ENCODE assay signal across 8 mouse cellular contexts in genomic region chr8:86820756-86821201, GRCm38 (mm10).
DNase-seq lines count a peak whose midpoint lies in the region; ATAC-seq and TF ChIP-seq lines count a peak whose summit lies in the region.

No protein-coding gene starts in this region.

- no peaks in the 10 kb centered on the region for H3K27me3 ChIP-seq in hindbrain, postnatal 0 days (ENCODE audit: insufficient read depth, low read length)
- no peaks in the 10 kb centered on the region for H3K27me3 ChIP-seq in liver, embryonic 14.5 days (ENCODE audit: control insufficient read depth, insufficient read depth, low read length)
- no peaks in the 10 kb centered on the region for H3K27me3 ChIP-seq in small intestine, adult 2 months (ENCODE audit: control insufficient read depth, insufficient read depth, low read length)

- TF ChIP-seq POLR2A in small intestine, adult 2 months (IDR thresholded peaks at IDR 0.05; ENCODE audit: low read depth, low read length), result no peak

- H3K9me3 ChIP-seq in hindbrain, postnatal 0 days (ENCODE audit: low read length), result no peaks in the 10 kb centered on the region
- H3K9me3 ChIP-seq in liver, embryonic 14.5 days (ENCODE audit: control insufficient read depth, low read length), result no peaks in the 10 kb centered on the region

- TF ChIP-seq CTCF in left cerebral cortex, adult 2 months (IDR thresholded peaks at IDR 0.05), result peak; percentile 58
- TF ChIP-seq CTCF in hindbrain, postnatal 0 days (IDR thresholded peaks at IDR 0.05; ENCODE audit: low read depth), result peak; percentile 77
- TF ChIP-seq CTCF in liver, embryonic 14.5 days (IDR thresholded peaks at IDR 0.05; ENCODE audit: low read depth), result peak; percentile 91
- peak; percentile 68; the same call in 1 of the 2 replicates for TF ChIP-seq CTCF in small intestine, adult 2 months (IDR thresholded peaks at IDR 0.05; ENCODE audit: extremely low read depth, insufficient read length, insufficient replicate concordance, low read depth, low read length)

- WGBS in hindbrain, postnatal 0 days, result 10% methylated on average over 3 of the region's 3 CpGs
- 20% methylated on average over 3 of the region's 3 CpGs for WGBS in liver, embryonic 14.5 days (ENCODE audit: insufficient replicate concordance)
- 15% methylated on average over 3 of the region's 3 CpGs for WGBS in small intestine, adult 2 months

- no peak for TF ChIP-seq EP300 in liver, embryonic 14.5 days (IDR thresholded peaks at IDR 0.05; ENCODE audit: low read depth)

- intact Hi-C loops in left cerebral cortex, adult 2 months (cut with DNase I), result loop anchor here (5.0 kb wide), 1 partner anchor 82 kb away; no protein-coding TSS in a partner anchor
- intact Hi-C loops in left cerebral cortex, postnatal 25 days (cut with DNase I), result no loop called here

- DNase-seq in left cerebral cortex, adult 2 months (ENCODE audit: extremely low spot score in 1 of 2, low spot score in 2 of 2), result no peak
- DNase-seq in left cerebral cortex, adult 8-10 months (ENCODE audit: low spot score in 2 of 2), result no peak
- peak; percentile 13 for DNase-seq in MEL-GATA-1-ER (ENCODE audit: extremely low read depth, low read depth)
- DNase-seq in embryo, embryonic 10.5 days (ENCODE audit: low spot score), result peak; percentile 84
- DNase-seq in hindbrain, postnatal 0 days (ENCODE audit: low spot score), result peak; percentile 62
- peak in 2 of 3 experiments; percentile 24 to 26 for DNase-seq in liver, embryonic 14.5 days (ENCODE audit: low read depth in 3 of 3, low spot score in 3 of 3)
- DNase-seq in left cerebral cortex, postnatal 25 days (ENCODE audit: low spot score in 2 of 2), result no peak

- H3K4me1 ChIP-seq in hindbrain, postnatal 0 days (ENCODE audit: insufficient read depth, low read length), result no peaks in the 10 kb centered on the region
- H3K4me1 ChIP-seq in liver, embryonic 14.5 days (replicated peaks; ENCODE audit: control insufficient read depth in 2 of 2, insufficient read depth in 2 of 2, low read length in 1 of 2), result peaks cover 0 to 11% of the 10 kb centered on the region in 2 experiments; a peak in 2 of 4 replicates
- no peaks in the 10 kb centered on the region for H3K4me1 ChIP-seq in small intestine, adult 2 months (ENCODE audit: control insufficient read depth, insufficient read depth, insufficient read length, low read length)

- no peak overlapping the region for H3K4me3 ChIP-seq in left cerebral cortex, adult 2 months
- no peak overlapping the region for H3K4me3 ChIP-seq in hindbrain, postnatal 0 days (ENCODE audit: low read length)
- H3K4me3 ChIP-seq in liver, embryonic 14.5 days (ENCODE audit: insufficient read depth in 1 of 2, low read depth in 2 of 2, low read length in 2 of 2), result no peak overlapping the region
- no peak overlapping the region for H3K4me3 ChIP-seq in small intestine, adult 2 months (ENCODE audit: low read depth, low read length)

- H3K36me3 ChIP-seq in hindbrain, postnatal 0 days (ENCODE audit: insufficient read depth, low read length), result no peaks in the 10 kb centered on the region
- H3K36me3 ChIP-seq in liver, embryonic 14.5 days (replicated peaks; ENCODE audit: control insufficient read depth, insufficient read depth, low read depth), result no peaks in the 10 kb centered on the region
- H3K36me3 ChIP-seq in small intestine, adult 2 months (ENCODE audit: control insufficient read depth, insufficient read depth, low read length), result no peaks in the 10 kb centered on the region

- H3K9ac ChIP-seq in hindbrain, postnatal 0 days (replicated peaks; ENCODE audit: low read length), result no peak overlapping the region
- no peak overlapping the region for H3K9ac ChIP-seq in liver, embryonic 14.5 days (replicated peaks)

- no peak overlapping the region for H3K4me2 ChIP-seq in hindbrain, postnatal 0 days (ENCODE audit: low read depth, low read length)
- no peak overlapping the region for H3K4me2 ChIP-seq in liver, embryonic 14.5 days (ENCODE audit: low read depth)

- ATAC-seq in hindbrain, postnatal 0 days, result peak; percentile 62; the same call in 1 of the 2 replicates
- peak; percentile 71 for ATAC-seq in liver, embryonic 14.5 days (ENCODE audit: insufficient read depth)

- no peak overlapping the region for H3K27ac ChIP-seq in left cerebral cortex, adult 2 months
- H3K27ac ChIP-seq in hindbrain, postnatal 0 days, result no peak overlapping the region
- H3K27ac ChIP-seq in liver, embryonic 14.5 days, result no peak overlapping the region
- H3K27ac ChIP-seq in small intestine, adult 2 months (ENCODE audit: insufficient read depth, low read depth, low read length), result no peak overlapping the region

Comparison
In these comparisons a context has a peak if more than half of its experiments do, and no peak if none do; other contexts are left out.
1. DNase-seq: peak in MEL-GATA-1-ER (single experiment), embryo, embryonic 10.5 days (single experiment), hindbrain, postnatal 0 days (single experiment) and liver, embryonic 14.5 days (2 of 3); none in left cerebral cortex, adult 2 months (0 of 2), left cerebral cortex, adult 8-10 months (0 of 2) and left cerebral cortex, postnatal 25 days (0 of 2).
2. Peak in every context shown above with its lines, with median percentiles within 50 percentile points of each other: CTCF ChIP-seq.